ENCODE assay signal across 21 mouse cellular contexts in the genomic region with DNA sequence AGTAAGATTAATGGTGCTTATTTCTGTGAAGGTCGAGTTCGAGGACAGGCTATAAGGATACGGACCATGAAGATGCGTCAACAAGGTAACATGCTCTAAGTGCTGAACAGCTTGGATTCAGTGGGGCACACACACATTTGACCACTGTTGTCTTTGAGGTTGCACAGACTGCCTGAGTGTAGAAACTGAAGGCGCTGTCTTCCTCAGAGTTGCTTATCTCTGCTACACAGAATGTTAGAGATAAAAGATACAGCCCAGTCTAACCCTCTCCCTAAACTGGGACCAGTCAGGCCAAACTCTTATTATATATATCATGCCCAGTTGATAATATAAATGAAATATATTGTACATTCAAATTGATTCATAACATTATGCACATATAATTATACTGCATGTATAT.
"Had no signal": no experiment of that assay in that cellular context is flagged by ENCODE, and none has a peak within 500 bp of the region (broad histone marks: within the 10 kb centered on the region; RNA-seq: fewer than 3 reads in every experiment).

No protein-coding gene starts in this region.

- H3K9me3 ChIP-seq: lung, embryonic 15.5 days; midbrain, embryonic 10.5 days; midbrain, embryonic 12.5 days; neural tube, embryonic 13.5 days; neural tube, embryonic 15.5 days; stomach, embryonic 15.5 days had no signal

- DNase-seq: lung, adult 2 months; lung, postnatal 10 days; lung, postnatal 4 days; midbrain, embryonic 14.5 days; retina, postnatal 1 day; right cerebral cortex, adult 18-20 months; right cerebral cortex, postnatal 25 days; right cerebral cortex, postnatal 4 days; thymus, adult 2 months; thymus, postnatal 25 days; thymus, postnatal 4 days had no signal

- H3K4me2 ChIP-seq: lung, embryonic 15.5 days; midbrain, embryonic 12.5 days; neural tube, embryonic 13.5 days; neural tube, embryonic 15.5 days; stomach, embryonic 15.5 days had no signal

- H3K9ac ChIP-seq: lung, embryonic 15.5 days; midbrain, embryonic 12.5 days; neural tube, embryonic 13.5 days; neural tube, embryonic 15.5 days; stomach, embryonic 15.5 days had no signal

- H3K4me3 ChIP-seq: lung, embryonic 15.5 days; megakaryocyte, embryonic 14.5 days; midbrain, embryonic 10.5 days; midbrain, embryonic 12.5 days; myocyte; neural tube, embryonic 13.5 days; neural tube, embryonic 15.5 days; stomach, embryonic 15.5 days had no signal

- H3K36me3 ChIP-seq: lung, embryonic 15.5 days; midbrain, embryonic 10.5 days; midbrain, embryonic 12.5 days; neural tube, embryonic 13.5 days; neural tube, embryonic 15.5 days; stomach, embryonic 15.5 days had no signal

- ATAC-seq: midbrain, embryonic 16.5 days had no signal

- H3K27ac ChIP-seq: lung, embryonic 15.5 days; midbrain, embryonic 10.5 days; midbrain, embryonic 12.5 days; neural tube, embryonic 13.5 days; neural tube, embryonic 15.5 days; stomach, embryonic 15.5 days; stomach, postnatal 0 days had no signal

- H3K4me1 ChIP-seq: lung, embryonic 15.5 days; megakaryocyte, embryonic 14.5 days; midbrain, embryonic 12.5 days; neural tube, embryonic 13.5 days; neural tube, embryonic 15.5 days; stomach, embryonic 15.5 days had no signal

- H3K27me3 ChIP-seq: lung, embryonic 15.5 days; megakaryocyte, embryonic 14.5 days; midbrain, embryonic 12.5 days; neural tube, embryonic 13.5 days; neural tube, embryonic 15.5 days; stomach, embryonic 15.5 days had no signal
